Mouse (Mus musculus) MEL (cell line): ENCODE data around the gene Mansc1. TPM values are rescaled to one million over a fixed set of nuclear protein-coding genes. Genes with fewer than 3 reads are reported as not detected.

Experiments
- DNase-seq: peaks from one replicate; pipeline ENCODE4 v3.0.0; 2011; ENCODE audit warnings: low read depth, low spot score
- H3K27ac ChIP-seq: 2 replicates; pipeline ENCODE4 v1.5.1; 2012; ENCODE audit warnings: low read depth, mild to moderate bottlenecking, control low read depth, low read length, moderate library complexity; ENCODE audit not compliant: control insufficient read depth
- H3K27me3 ChIP-seq, 2 experiments: fragments of 150-350 bp in 1 of 2; sonication (generic) in 1 of 2; 2 replicates each; pipeline ENCODE4 v1.6.1; 2012; ENCODE audit warnings: low read length in 2 of 2, mild to moderate bottlenecking in 2 of 2, improper control_type of control experiment in 1 of 2, moderate library complexity in 1 of 2; ENCODE audit not compliant: insufficient read depth in 2 of 2, control insufficient read depth in 1 of 2
- H3K36me3 ChIP-seq, 2 experiments: 2 replicates each; pipeline ENCODE4 v1.6.1; 2012 to 2014; ENCODE audit warnings: low read length in 2 of 2, improper control_type of control experiment in 1 of 2, inconsistent platforms in 1 of 2, mild to moderate bottlenecking in 1 of 2; ENCODE audit not compliant: insufficient read depth in 2 of 2, control insufficient read depth in 1 of 2
- H3K4me1 ChIP-seq, 2 experiments: fragments of 150-350 bp in 1 of 2; sonication (generic) in 1 of 2; 2 replicates each; pipeline ENCODE4 v1.6.1; 2012; ENCODE audit warnings: low read length in 2 of 2, improper control_type of control experiment in 1 of 2, mild to moderate bottlenecking in 1 of 2; ENCODE audit not compliant: insufficient read depth in 2 of 2, control insufficient read depth in 1 of 2
- H3K4me3 ChIP-seq, 2 experiments: fragments of 150-350 bp in 1 of 2; sonication (generic) in 1 of 2; 2 replicates each; pipeline ENCODE4 v1.5.1; 2012; ENCODE audit warnings: low read depth in 2 of 2, low read length in 2 of 2, mild to moderate bottlenecking in 2 of 2, moderate library complexity in 2 of 2, control low read depth in 1 of 2, improper control_type of control experiment in 1 of 2; ENCODE audit not compliant: control insufficient read depth in 1 of 2, insufficient read depth in 1 of 2
- H3K79me2 ChIP-seq: 2 replicates; pipeline ENCODE4 v1.6.1; 2012; ENCODE audit warnings: mild to moderate bottlenecking, low read length, moderate library complexity; ENCODE audit not compliant: control insufficient read depth, poor library complexity, insufficient read depth
- H3K9ac ChIP-seq: 2 replicates; pipeline ENCODE4 v1.6.1; 2012; ENCODE audit warnings: low read depth, mild to moderate bottlenecking, control low read depth, low read length, moderate library complexity; ENCODE audit not compliant: control insufficient read depth, poor library complexity, severe bottlenecking
- H3K9me3 ChIP-seq: fragments of 150-350 bp; sonication (generic); replicated peaks from 2 replicates; pipeline ENCODE4 v1.6.1; 2012; ENCODE audit warnings: mild to moderate bottlenecking, low read length, improper control_type of control experiment, moderate library complexity; ENCODE audit not compliant: insufficient read depth
- ELF1 ChIP-seq: IDR thresholded peaks from 2 replicates; pipeline ENCODE4 v1.6.1; 2014; ENCODE audit warnings: low read depth, mild to moderate bottlenecking, inconsistent platforms, low read length, improper control_type of control experiment, moderate library complexity
- GABPA ChIP-seq: IDR thresholded peaks from 2 replicates; pipeline ENCODE4 v1.6.1; 2012; ENCODE audit warnings: low read depth, mild to moderate bottlenecking, inconsistent platforms, low read length, improper control_type of control experiment, moderate library complexity
- JUND ChIP-seq: IDR thresholded peaks from 2 replicates; pipeline ENCODE4 v1.6.1; 2011; ENCODE audit warnings: low read depth, mild to moderate bottlenecking, improper control_type of control experiment, low read length
- MAFK ChIP-seq: IDR thresholded peaks from 2 replicates; pipeline ENCODE4 v1.6.1; 2011; ENCODE audit warnings: low read depth, mild to moderate bottlenecking, low read length, improper control_type of control experiment, borderline replicate concordance
- MAX ChIP-seq: IDR thresholded peaks from 2 replicates; pipeline ENCODE4 v1.6.1; 2011; ENCODE audit warnings: low read length, improper control_type of control experiment
- MEF2A ChIP-seq: IDR thresholded peaks from 2 replicates; pipeline ENCODE4 v1.6.1; 2014; ENCODE audit warnings: low read depth, mild to moderate bottlenecking, inconsistent platforms, low read length, improper control_type of control experiment; ENCODE audit not compliant: poor library complexity, insufficient replicate concordance, severe bottlenecking; ENCODE audit errors: extremely low read depth
- MXI1 ChIP-seq: IDR thresholded peaks from 2 replicates; pipeline ENCODE4 v1.6.1; 2011; ENCODE audit warnings: mild to moderate bottlenecking, low read depth, low read length, improper control_type of control experiment
- NRF1 ChIP-seq: IDR thresholded peaks from 2 replicates; pipeline ENCODE4 v1.6.1; 2014; ENCODE audit warnings: low read depth, mild to moderate bottlenecking, inconsistent platforms, low read length, improper control_type of control experiment, moderate library complexity; ENCODE audit not compliant: poor library complexity, insufficient read depth, severe bottlenecking
- POLR2A ChIP-seq, 2 experiments: IDR thresholded peaks; 2 replicates each; pipeline ENCODE4 v1.6.1; 2011 to 2012; ENCODE audit warnings: low read length in 2 of 2, mild to moderate bottlenecking in 2 of 2, control low read depth in 1 of 2, improper control_type of control experiment in 1 of 2, low read depth in 1 of 2, moderate library complexity in 1 of 2; ENCODE audit not compliant: control insufficient read depth in 1 of 2, insufficient read depth in 1 of 2, poor library complexity in 1 of 2
- POLR2AphosphoS5 ChIP-seq: IDR thresholded peaks from 2 replicates; pipeline ENCODE4 v1.6.1; 2012; ENCODE audit warnings: low read depth, borderline replicate concordance, mild to moderate bottlenecking, inconsistent platforms, low read length, moderate library complexity, mixed read lengths
- RCOR1 ChIP-seq: IDR thresholded peaks from 2 replicates; pipeline ENCODE4 v1.6.1; 2012; ENCODE audit warnings: low read depth, mild to moderate bottlenecking, inconsistent platforms, low read length, improper control_type of control experiment
- SIN3A ChIP-seq: IDR thresholded peaks from 2 replicates; pipeline ENCODE4 v1.6.1; 2012; ENCODE audit warnings: low read length, improper control_type of control experiment, inconsistent platforms
- SMC3 ChIP-seq: IDR thresholded peaks from 2 replicates; pipeline ENCODE4 v1.6.1; 2011; ENCODE audit warnings: low read depth, low read length, improper control_type of control experiment
- TBP ChIP-seq: IDR thresholded peaks from 2 replicates; pipeline ENCODE4 v1.8.0; 2011; ENCODE audit warnings: low read depth, low read length, improper control_type of control experiment
- TCF12 ChIP-seq: IDR thresholded peaks from 2 replicates; pipeline ENCODE4 v1.6.1; 2014; ENCODE audit warnings: low read depth, mild to moderate bottlenecking, inconsistent platforms, low read length, improper control_type of control experiment, moderate library complexity
- UBTF ChIP-seq: IDR thresholded peaks from 2 replicates; pipeline ENCODE4 v1.6.1; 2012; ENCODE audit warnings: low read depth, mild to moderate bottlenecking, inconsistent platforms, low read length, improper control_type of control experiment, moderate library complexity, borderline replicate concordance; ENCODE audit not compliant: insufficient read depth
- USF2 ChIP-seq, 2 experiments: IDR thresholded peaks; 2 replicates each; pipeline ENCODE4 v1.6.1; 2011 to 2012; ENCODE audit warnings: improper control_type of control experiment in 2 of 2, low read length in 2 of 2, borderline replicate concordance in 1 of 2, inconsistent platforms in 1 of 2, low read depth in 1 of 2, mild to moderate bottlenecking in 1 of 2; ENCODE audit not compliant: insufficient read depth in 1 of 2
- ZC3H11A ChIP-seq: IDR thresholded peaks from 2 replicates; pipeline ENCODE4 v1.6.1; 2012; ENCODE audit warnings: low read depth, mild to moderate bottlenecking, inconsistent platforms, low read length, improper control_type of control experiment
- ZKSCAN1 ChIP-seq: IDR thresholded peaks from 2 replicates; pipeline ENCODE4 v1.6.1; 2012; ENCODE audit warnings: low read depth, mild to moderate bottlenecking, inconsistent platforms, low read length, improper control_type of control experiment, moderate library complexity
- ZNF384 ChIP-seq: IDR thresholded peaks from 2 replicates; pipeline ENCODE4 v1.6.1; 2012; ENCODE audit warnings: low read depth, mild to moderate bottlenecking, inconsistent platforms, low read length, improper control_type of control experiment
- polyA plus RNA-seq, 2 experiments: library from polyadenylated mRNA; stranded (reverse) in 1 of 2; unstranded in 1 of 2; fragments of >175 nt in 1 of 2; fragments of >200 nt in 1 of 2; gene quantifications; 2 replicates each; pipeline versions ENCODE4 v1.2.1 to v1.2.4; 2012; ENCODE audit warnings: low replicate concordance in 2 of 2, low read depth in 1 of 2; ENCODE audit not compliant: insufficient read length in 2 of 2, insufficient read depth in 1 of 2, missing spikeins in 1 of 2
- total RNA-seq: library from RNA; depleted of rRNA; stranded (reverse); fragments of 300-350 nt; gene quantifications from 2 replicates; pipeline ENCODE4 v1.2.3, GENCODE M21; 2012

The Mansc1 gene
- total and polyA plus RNA-seq, 3 experiments, result not detected

- Histone ChIP-seq H3K4me1 (peaks cover 2% of the 10 kb centered on the region in 2 experiments), H3K27me3 (no peaks in the 10 kb centered on the region), H3K27ac (no peak overlapping the region), H3K9me3 (no peaks in the 10 kb centered on the region), H3K36me3 (peaks cover 0 to 2% of the 10 kb centered on the region in 2 experiments; a peak in 2 of 4 replicates), H3K4me3 (peak overlapping the region; percentile 12 to 46), H3K9ac (peak overlapping the region; percentile 31), H3K79me2 (no peaks in the 10 kb centered on the region)
- no peak for DNase-seq
- TF ChIP-seq TBP, result no peak
- TF ChIP-seq SMC3, result no peak
- no peak for TF ChIP-seq TCF12
- TF ChIP-seq RCOR1, result no peak
- TF ChIP-seq UBTF, result no peak
- no peak for TF ChIP-seq ELF1
- TF ChIP-seq POLR2A (IDR thresholded peaks at IDR 0.05; ENCODE audit: control insufficient read depth in 1 of 2, insufficient read depth in 1 of 2, low read depth in 1 of 2, low read length in 2 of 2, poor library complexity in 1 of 2), result no peak
These were observed 29.8 kb downstream of the Mansc1 start for GRCm38 (mm10) chr6:134602371-134603003.

- no peaks in the 10 kb centered on the region for H3K9me3 ChIP-seq
- peak overlapping the region; percentile 45 for H3K9ac ChIP-seq
- H3K36me3 ChIP-seq, result peaks cover 0 to 2% of the 10 kb centered on the region in 2 experiments; a peak in 2 of 4 replicates
- TF ChIP-seq MXI1 (no peak; the same call in 1 of the 2 replicates), POLR2A (IDR thresholded peaks at IDR 0.05; ENCODE audit: control insufficient read depth in 1 of 2, insufficient read depth in 1 of 2, low read depth in 1 of 2, low read length in 2 of 2, poor library complexity in 1 of 2) (no peak), USF2 (IDR thresholded peaks at IDR 0.05; ENCODE audit: borderline replicate concordance in 1 of 2, insufficient read depth in 1 of 2, low read depth in 1 of 2, low read length in 2 of 2) (no peak), ZC3H11A (no peak), MEF2A (no peak), RCOR1 (no peak), NRF1 (no peak), MAFK (no peak), ZNF384 (no peak), POLR2AphosphoS5 (no peak), MAX (no peak), SIN3A (no peak; the same call in 1 of the 2 replicates), JUND (no peak), ELF1 (no peak), ZKSCAN1 (no peak), UBTF (no peak), GABPA (no peak)
- TF ChIP-seq, all 39 proteins: peak for 0
- Histone ChIP-seq H3K4me1 (peaks cover 2% of the 10 kb centered on the region in 2 experiments), H3K27me3 (no peaks in the 10 kb centered on the region), H3K79me2 (no peaks in the 10 kb centered on the region), H3K27ac (peak overlapping the region; percentile 17), H3K4me3 (peak overlapping the region; percentile 43 to 46)
- peak; percentile 47 for DNase-seq
These were observed 30.5 kb downstream of the Mansc1 start for GRCm38 (mm10) chr6:134601766-134602165.
